Mouse (Mus musculus): ENCODE results near the gene Arpc2.

Arpc2 gene

GRCm38 (mm10) chr1:74239162-74239561, 3.3 kb downstream of the Arpc2 start:
- DNase-seq (ENCODE audit: extremely low spot score, low spot score): no peak

GRCm38 (mm10) chr1:74239618-74240017, 3.7 kb downstream of the Arpc2 start:
- DNase-seq (ENCODE audit: extremely low spot score, low spot score): no peak

- no peak for DNase-seq (ENCODE audit: extremely low spot score, low spot score)
Observed at GRCm38 (mm10) chr1:74240311-74240710, 4.4 kb downstream of the Arpc2 start.

- DNase-seq (ENCODE audit: extremely low spot score, low spot score): no peak
Observed at GRCm38 (mm10) chr1:74240832-74241231, 4.9 kb downstream of the Arpc2 start.

GRCm38 (mm10) chr1:74245525-74245924, 9.6 kb downstream of the Arpc2 start:
- DNase-seq (ENCODE audit: extremely low spot score, low spot score): no peak

- no peak for DNase-seq (ENCODE audit: extremely low spot score, low spot score)
Observed at GRCm38 (mm10) chr1:74248799-74249198, 12.9 kb downstream of the Arpc2 start.

- no peak for DNase-seq (ENCODE audit: extremely low spot score, low spot score)
Observed at GRCm38 (mm10) chr1:74249331-74249980, 13.6 kb downstream of the Arpc2 start.

- DNase-seq (ENCODE audit: extremely low spot score, low spot score): no peak
Observed at GRCm38 (mm10) chr1:74250096-74250495, 14.2 kb downstream of the Arpc2 start.

- no peak for DNase-seq (ENCODE audit: extremely low spot score, low spot score)
Observed at GRCm38 (mm10) chr1:74255704-74256345, 19.9 kb downstream of the Arpc2 start.

GRCm38 (mm10) chr1:74256782-74257181, 20.9 kb downstream of the Arpc2 start:
- no peak for DNase-seq (ENCODE audit: extremely low spot score, low spot score)

GRCm38 (mm10) chr1:74262510-74262909, 26.6 kb downstream of the Arpc2 start:
- no peak for DNase-seq (ENCODE audit: extremely low spot score, low spot score)

- no peak for DNase-seq (ENCODE audit: extremely low spot score, low spot score)
Observed at GRCm38 (mm10) chr1:74268750-74269149, 32.9 kb downstream of the Arpc2 start.

- DNase-seq (ENCODE audit: extremely low spot score, low spot score): no peak
Observed at GRCm38 (mm10) chr1:74271659-74272058, 35.8 kb downstream of the Arpc2 start.

- peak; percentile 20 for DNase-seq (ENCODE audit: extremely low spot score, low spot score)
Observed at GRCm38 (mm10) chr1:74275015-74275414, 39.1 kb downstream of the Arpc2 start.

- DNase-seq (ENCODE audit: extremely low spot score, low spot score): no peak
Observed at GRCm38 (mm10) chr1:74277041-74277440, 41.2 kb downstream of the Arpc2 start.

- no peak for DNase-seq (ENCODE audit: extremely low spot score, low spot score)
Observed at GRCm38 (mm10) chr1:74277883-74278537, 42.1 kb downstream of the Arpc2 start.

GRCm38 (mm10) chr1:74278538-74278937, 42.7 kb downstream of the Arpc2 start, which contains the start of gene Gpbar1:
Gpbar1 (plus strand) TSS chr1:74278550.
- DNase-seq (ENCODE audit: extremely low spot score, low spot score): no peak

GRCm38 (mm10) chr1:74278988-74279387, 43.1 kb downstream of the Arpc2 start:
- no peak for DNase-seq (ENCODE audit: extremely low spot score, low spot score)

- DNase-seq (ENCODE audit: extremely low spot score, low spot score): no peak
Observed at GRCm38 (mm10) chr1:74280591-74281325, 44.9 kb downstream of the Arpc2 start.

GRCm38 (mm10) chr1:74281372-74281771, 45.5 kb downstream of the Arpc2 start:
- DNase-seq (ENCODE audit: extremely low spot score, low spot score): no peak

- no peak for DNase-seq (ENCODE audit: extremely low spot score, low spot score)
Observed at GRCm38 (mm10) chr1:74281886-74282285, 46.0 kb downstream of the Arpc2 start.

Measured in neural tube, embryonic 10.5 days (tissue).